Mouse (Mus musculus): ENCODE measurements around the gene Plekhj1.

Gene Plekhj1

DNA sequence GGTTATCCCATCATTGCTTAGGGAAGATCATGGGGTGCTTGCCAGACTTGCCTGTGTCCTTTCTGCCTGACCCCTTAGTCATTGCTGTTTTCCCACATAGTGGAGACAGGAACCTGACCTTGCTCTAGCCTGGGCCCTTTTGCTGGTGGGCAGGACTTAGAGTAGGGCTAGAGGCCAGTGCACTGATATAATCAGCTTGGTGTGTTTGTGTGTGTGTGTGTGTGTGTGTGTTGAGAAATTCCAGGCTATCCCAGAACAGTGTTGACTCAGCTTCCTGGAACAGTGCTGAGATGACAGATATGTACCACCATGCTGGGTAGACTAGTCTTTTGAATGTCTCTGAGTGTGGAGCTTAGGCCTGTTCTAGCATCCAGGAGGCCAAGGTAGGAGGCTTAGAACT, 18.9 kb downstream of the Plekhj1 start:
- no peak for DNase-seq (ENCODE audit: low read depth, low spot score)

DNA sequence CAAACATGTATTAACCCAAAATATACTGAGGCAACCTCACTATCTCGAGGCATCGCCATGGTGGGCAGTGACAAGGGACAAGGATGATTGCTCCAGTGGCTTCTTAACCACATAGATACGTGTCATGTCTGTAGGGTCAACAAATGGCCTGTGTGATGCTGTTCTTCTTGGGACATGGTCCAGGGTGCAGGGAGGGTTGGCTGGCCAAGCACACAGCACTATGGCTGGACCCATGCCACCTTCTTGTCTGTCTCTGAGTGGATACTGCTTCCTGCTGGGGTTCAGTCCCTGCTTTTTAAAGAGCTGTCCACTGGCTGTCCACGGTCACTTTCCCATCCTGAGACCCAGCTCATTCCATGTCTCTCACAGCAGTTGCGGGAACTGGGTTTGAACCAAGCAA, 21.3 kb downstream of the Plekhj1 start:
- no peak for DNase-seq (ENCODE audit: low read depth, low spot score)

DNA sequence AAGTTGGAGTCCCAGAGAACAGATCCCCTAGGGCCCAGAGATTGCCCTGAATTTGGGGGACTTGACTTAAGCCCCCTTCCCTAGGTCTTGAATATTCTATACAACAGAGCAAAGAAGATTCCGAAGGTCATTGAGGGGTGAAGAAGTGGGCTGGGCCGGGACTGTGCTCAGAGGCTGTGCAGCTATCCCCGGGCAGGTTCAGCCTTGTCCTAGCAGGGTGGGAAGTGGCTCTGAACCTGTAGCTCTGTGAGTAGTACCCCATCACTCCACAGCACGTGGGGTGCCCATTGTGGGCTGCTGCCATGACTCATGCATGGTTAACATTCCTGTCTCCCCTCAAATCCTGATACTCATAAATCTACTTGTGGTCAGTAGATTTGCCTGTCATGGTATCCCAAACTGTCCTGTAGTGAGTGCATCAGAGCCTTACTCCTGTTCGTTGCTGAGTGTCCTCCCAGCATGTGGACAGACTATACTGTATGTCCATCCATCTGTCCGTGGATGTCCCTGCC, 22.0 kb downstream of the Plekhj1 start:
- no peak for DNase-seq (ENCODE audit: low read depth, low spot score)

DNA sequence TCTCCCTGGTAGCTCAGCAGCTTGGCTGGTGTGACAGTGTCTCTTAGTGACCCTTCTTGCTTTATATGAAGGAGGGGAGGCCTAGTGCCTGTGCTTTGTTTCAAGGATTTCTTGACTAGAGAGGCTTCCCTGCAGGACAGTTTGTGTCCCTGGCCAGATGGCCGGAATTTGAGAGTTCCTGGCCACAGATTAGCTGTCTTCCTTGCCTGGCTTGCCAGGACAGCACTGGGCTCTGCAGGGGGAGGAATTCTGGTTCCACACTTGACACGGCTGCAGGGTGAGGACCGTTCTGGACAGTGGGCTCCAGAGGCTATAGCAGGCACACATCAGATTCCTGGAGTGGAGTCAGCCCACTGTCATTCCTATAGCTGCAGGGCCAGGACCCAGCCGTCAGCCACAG, 22.7 kb downstream of the Plekhj1 start:
- DNase-seq (ENCODE audit: low read depth, low spot score): no peak

DNA sequence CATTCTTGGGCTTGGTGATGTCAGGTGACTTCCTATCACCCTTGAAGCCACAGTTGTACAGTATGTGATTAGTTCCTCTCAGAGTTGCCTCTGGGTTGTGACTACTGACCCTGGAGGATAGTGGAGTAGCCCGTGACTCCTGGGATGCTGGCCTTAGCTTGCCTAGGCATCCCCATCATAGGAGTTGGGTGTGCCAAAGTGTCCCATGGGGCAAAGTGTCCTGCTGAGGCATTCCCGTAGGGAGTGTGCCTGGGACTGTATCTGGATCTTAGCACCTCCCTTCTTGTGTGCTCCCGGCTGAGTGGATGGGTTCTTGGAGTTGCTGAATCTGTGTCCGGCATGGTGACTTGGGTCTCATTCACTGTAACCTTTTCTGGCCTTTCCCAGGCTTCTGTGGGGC, 23.4 kb downstream of the Plekhj1 start:
- no peak for DNase-seq (ENCODE audit: low read depth, low spot score)

DNA sequence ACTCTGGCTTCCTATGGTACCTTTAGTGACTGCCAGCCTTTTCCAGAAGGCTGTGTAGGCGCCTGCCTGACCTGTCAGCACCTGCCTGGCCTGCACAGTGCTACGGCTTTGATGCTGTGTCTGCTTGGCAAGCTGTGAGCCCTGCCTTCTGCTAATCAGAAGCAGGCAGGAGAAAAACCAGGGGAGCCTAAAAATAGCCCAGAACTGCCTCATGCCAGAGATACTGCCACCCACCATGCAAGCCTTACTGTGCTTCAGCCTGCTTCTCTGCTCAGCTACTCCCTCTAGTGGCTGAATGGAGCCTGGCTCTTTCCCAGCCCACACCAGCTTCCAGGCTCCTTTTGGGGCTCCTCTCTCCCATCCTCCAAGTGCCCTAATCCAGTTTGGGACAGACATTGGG, 23.9 kb downstream of the Plekhj1 start:
- peak; percentile 49 for DNase-seq (ENCODE audit: low read depth, low spot score)

DNA sequence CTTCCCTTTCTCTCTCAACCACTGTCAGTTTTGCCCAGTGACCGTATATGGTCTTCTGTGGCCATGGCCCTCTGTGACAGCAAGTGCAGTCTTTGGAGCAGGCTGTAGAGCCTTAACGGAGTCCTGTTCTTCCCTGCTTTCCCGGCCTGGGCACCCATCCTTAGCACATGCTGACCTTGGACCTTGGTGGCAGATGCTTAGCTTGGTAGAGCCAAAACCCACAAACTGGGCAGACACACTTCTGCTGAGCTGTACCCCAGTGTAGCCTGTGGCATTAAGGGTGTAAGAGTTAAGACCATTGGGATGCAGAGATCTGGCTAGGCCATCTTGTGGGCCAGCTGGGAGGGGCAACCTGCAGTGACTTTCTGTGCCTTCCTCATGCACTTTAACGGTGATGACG, 24.6 kb downstream of the Plekhj1 start:
- no peak for DNase-seq (ENCODE audit: low read depth, low spot score)

DNA sequence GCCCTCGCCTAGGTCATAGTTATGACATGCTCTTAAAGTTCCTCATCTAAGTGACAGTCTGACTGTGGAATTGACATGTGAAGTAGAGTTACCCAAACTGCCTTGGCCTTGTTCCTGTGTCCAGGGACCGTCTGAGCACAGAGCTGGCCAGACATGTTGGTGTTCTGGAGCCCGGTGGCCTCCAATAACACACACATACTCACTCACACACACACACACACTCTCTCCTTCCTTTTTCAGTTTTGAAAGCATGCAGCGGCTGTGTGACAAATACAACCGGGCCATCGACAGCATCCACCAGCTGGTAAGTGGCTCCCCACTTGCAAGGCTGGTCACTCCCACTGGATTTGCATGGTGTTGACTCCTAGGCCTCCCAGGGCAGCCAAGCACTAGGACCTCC, 30.1 kb downstream of the Plekhj1 start:
- DNase-seq (ENCODE audit: low read depth, low spot score): no peak

DNA sequence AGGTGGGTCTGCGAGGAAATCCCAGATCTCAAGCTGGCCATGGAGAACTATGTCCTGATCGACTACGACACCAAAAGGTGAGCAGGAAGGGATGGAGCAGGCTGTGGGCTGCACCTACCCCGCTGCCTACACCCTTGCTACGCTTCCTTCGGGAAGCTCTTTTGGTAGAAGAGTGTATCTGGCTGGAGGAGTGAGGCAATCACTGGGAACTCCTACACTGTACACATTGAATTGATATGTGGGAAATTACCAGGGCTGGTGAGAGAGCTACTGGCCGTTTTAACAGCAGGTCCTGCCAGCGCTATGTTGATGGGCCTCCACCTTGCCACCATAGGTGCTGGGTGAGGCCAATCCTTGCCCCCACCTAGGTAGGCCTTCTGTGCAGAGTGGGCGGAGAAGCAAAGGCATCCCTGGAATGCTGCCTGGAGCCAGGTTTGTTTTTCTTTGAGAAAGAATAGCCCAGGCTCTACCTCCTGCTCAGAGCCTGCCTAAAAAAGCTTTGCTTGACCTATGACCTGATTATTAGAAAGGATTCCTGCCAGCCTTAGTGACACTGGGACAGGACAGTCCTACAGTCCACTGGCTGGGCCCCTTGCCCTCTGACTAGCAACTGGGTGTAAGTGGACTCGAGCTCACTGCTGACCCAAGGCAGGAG, 32.1 kb downstream of the Plekhj1 start:
- DNase-seq (ENCODE audit: low read depth, low spot score): no peak

DNA sequence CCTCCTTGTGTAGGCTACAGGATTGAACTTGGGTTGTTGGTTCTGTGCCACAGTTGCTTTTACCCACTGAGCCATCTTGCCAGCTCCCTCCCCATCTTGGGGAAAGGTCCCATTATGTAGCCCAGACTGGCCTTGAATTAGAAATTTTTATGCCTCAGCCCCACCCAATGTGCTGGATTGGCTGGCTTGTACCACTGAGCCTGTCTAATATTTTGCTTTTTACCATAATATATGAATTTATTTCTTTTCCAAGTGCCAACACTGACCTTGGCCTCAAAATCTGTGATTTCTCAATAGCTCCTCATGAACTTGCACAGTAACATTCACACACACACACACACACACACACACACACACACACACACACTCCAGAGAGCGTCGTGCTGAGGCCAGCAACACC, 32.7 kb downstream of the Plekhj1 start:
- DNase-seq (ENCODE audit: low read depth, low spot score): no peak

DNA sequence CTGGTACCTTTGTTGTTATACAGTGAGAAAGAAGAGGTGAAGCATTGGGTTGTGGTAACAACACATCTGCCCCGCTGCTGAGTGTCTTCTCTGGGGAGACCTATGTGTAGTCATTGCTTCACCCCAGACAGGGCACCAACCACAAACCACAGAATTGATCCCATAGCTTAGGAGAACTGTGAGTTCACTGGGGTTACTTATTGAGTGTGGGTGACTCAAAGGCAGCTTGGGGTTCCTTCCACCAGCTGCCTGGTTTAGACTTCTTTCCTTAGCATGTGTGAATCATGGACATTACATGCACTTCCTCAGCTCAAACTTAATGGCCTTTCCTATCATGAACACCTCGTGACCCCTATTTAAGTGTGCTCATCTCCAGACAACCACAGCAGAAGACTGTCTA, 34.9 kb downstream of the Plekhj1 start:
- no peak for DNase-seq (ENCODE audit: low read depth, low spot score)

DNA sequence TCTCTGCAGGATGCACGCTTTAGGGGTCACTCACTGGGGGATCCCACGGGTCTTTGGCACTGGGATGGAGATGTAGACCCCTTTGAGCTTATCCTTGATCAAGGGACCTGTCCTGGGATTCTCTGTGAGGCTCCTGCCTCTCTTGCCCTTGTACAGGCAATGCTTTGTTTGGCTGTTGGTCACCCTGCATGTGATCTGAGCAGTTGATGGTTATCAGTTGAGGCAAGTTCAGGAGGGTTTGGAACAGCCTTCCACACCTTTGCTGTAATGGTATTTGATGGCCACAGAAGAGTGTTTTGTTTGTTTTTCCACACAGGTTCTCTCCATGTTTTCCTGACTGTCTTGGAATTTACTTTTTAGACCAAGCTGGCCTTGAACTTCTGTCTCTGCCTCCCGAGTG, 36.6 kb downstream of the Plekhj1 start:
- no peak for DNase-seq (ENCODE audit: low read depth, low spot score)

DNA sequence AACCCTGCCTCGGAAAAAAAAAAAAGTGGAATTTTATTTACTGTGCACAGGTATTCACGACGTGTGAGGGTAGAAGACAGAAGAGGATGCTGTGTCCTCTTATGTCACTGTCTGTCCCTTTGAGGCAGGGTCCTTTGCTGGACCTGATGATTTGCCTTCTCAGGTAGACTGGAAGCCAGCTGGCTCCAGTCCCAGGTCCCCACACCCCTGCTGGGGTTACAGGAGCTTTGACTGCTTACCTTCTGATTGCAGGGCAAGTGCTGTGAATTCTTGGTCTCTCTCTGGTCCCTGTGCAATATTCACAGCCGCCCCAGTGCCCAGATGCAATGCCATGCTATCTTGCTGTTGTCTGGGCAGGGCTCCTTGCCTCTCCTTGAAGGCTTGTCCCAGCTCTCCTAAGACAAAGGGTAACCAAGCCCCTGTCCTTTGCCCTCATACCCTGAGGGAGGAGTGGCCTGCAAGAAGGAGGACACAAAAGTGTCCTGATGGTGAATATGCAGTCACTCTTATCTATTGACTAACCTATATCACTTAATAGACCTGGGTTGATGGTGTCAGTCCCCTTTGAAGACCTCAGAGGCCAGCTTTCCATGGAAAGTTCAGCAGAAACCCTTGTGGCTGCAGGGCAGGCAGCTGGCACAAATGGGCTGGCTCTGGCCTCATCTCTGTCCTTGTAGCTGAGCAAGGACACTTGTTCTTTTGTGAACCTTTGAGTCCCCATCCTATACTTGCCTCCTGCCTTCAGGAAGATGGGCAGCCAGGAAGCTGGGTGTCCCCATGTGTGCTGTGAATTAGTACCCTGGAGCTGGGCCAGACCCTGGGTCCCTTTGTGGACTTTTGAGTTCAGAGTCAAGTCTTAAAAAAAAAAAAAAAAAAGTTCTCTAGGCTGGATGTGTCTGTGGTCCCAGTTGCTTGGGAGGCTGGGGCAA, 37.6 kb downstream of the Plekhj1 start:
- DNase-seq (ENCODE audit: low read depth, low spot score): no peak

DNA sequence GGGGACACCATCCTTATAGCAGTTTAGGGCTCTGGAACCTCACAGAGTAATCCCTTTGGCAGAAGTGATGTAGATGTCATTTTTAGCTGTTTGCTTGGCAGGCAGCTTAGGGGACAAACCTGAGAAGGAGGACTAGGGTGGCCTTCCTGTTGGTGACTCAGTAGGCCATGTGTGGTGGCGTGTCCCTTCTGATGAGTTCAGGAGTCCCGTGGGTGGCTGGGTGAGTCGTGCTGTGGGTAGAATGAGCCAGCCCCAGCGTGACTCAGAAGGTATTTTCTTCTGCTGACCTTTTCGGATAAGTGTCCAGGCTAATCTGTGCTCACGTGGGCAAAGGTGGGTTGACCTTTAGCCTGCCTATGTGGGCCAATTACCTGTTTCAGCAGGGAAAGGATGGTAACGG, 39.8 kb downstream of the Plekhj1 start:
- DNase-seq (ENCODE audit: low read depth, low spot score): no peak

DNA sequence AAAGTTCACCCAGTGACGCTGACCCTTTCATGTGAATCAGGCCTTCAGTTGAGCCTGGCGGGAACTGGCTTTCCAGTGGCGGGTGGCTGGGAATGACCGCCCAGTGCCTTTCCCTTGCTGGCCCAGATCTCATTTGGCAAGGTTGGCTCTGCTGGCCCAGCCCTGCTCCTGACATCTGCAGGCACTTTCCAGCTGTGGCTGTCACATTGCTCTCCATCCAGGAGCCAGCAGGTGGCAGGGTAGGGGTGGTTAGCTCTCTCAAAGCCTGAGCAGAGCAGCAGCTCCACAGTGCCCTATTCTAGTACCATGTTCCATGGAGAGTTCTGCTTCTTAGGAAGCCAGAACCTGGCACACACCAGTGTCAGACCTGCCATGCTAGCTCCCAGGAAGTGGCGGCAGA, 40.7 kb downstream of the Plekhj1 start:
- peak; percentile 69 for DNase-seq (ENCODE audit: low read depth, low spot score)

DNA sequence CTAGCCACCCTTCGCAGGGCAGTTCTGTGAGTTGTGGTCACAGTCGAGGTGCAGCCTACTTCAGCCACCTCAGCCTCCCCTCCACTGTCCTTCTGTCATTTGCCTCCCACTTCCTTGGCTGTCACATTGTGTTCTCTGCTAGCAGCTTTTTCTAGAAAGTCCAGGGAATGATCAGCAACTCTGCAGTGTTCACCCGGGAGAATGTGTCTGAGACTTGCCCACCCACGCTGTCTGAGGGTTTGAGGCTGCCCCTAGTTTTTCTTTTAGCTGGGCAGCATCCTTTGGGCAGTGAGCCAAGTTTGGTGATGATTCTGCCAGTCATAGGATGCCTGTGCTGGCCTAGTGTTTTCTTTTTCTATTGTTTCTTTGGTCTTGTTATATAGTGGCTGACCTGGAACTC, 41.5 kb downstream of the Plekhj1 start:
- DNase-seq (ENCODE audit: low read depth, low spot score): peak; percentile 14

DNA sequence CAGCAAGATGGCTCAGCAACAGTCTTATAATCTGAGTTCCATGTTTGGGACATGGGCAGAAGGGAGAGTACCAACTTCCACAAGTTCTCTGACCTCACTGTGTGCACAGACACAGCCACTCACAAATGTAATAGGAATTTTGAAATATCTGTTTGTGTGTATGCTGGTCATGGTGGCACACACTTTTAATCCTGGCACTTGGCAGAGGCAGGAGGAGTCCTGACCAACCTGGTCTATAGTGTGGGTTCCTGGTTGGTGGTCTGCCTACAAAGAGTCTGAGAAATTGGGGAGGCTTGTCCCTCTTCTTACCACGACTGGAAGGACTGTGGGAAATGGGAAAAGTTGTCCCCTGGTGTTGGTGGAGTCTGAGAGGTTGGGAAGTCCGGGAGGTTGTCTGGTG, 41.9 kb downstream of the Plekhj1 start:
- DNase-seq (ENCODE audit: low read depth, low spot score): no peak

DNA sequence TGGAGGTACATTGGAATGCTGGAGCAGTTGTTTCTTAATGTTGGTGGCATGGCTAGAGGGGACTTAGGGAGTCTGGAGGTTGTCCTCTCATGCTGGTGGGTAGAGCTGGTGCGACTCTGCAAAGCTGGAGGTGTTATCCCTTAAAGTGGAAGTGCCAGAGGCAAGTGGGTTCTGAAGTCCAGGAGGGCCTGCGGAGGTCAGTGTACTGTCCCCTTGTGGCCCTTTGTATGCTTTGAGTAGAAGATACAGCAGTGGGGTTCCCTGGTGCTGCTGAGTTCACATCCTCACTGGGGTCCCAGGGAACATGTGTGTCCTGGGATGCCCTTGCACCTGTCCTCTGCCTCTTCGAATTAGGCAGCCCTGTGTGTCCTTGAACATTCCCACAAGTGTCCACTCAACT, 42.3 kb downstream of the Plekhj1 start:
- DNase-seq (ENCODE audit: low read depth, low spot score): peak; percentile 24

DNA sequence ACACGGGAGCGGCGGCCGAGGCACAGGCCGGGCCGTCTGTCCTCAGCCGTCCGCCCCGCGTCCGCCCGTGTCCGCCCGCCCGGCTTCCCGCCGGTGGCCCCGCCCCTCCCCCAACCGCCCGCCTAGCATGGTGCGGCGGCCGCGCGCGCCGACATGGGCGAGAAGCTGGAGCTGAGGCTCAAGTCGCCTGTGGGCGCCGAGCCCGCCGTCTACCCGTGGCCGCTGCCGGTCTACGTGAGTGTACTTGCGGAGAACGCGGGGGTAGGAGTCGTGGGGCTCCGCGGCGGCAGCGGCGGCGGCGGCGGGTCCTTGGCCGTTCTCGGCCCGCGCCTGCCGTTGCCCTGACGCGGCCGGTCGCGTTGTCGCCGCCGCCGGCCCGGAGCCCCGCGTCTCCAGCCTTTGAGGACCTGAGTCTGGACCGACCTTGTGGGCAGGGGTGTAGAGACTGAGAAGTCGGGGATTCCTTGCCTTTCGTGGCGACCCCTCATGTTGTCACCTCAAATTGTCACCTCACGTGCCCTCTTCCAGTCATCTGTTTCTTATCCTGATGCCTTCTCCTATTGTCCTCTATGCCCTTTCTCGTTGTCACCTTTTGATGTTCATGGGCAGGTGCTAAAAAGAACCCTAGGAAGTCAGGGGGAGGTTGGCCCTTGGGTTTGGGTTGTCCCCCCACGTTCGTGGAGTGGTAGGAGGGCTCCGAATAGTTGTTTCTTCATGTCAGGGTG, 43.0 kb downstream of the Plekhj1 start:
- no peak for DNase-seq (ENCODE audit: low read depth, low spot score)

DNA sequence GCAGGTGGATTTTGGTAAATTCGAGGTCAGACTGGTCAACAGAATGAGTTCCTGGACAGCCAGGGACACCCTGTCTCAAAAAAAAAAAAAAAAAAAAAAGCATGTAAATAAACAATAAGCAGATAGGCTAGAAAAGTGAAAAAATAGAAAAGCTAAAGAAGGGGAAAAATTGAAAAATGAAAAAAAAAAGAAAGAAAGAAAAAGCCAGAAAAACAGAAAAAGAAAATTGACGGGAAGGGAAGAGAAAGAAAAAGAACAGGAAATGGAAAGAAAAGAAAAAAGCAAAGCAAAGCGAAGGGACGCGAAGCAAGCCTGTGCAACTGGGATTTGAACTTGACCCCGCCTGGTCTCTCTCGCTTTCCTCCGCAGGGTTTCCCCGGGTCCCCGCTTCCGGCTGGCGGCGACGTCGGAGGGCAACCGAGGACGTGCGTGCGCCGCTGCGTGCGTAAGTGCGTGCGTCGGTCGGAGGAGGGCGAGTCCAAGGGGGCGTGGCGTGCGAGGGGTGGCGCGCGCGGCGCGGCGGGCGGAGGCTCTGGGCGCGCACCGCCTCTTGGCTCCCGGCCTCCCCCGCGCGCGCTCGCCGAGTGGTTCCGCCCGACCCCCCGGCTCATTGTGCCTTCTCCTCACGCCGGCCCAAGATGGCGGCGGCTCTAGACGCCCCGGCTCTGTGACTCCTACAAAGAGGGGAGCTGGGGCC, 43.7 kb downstream of the Plekhj1 start, which contains the start of gene Dot1l:
Gene Dot1l (plus strand): TSS at position 613 of the 697 bp plus-strand sequence.
- DNase-seq (ENCODE audit: low read depth, low spot score): peak; percentile 99

DNA sequence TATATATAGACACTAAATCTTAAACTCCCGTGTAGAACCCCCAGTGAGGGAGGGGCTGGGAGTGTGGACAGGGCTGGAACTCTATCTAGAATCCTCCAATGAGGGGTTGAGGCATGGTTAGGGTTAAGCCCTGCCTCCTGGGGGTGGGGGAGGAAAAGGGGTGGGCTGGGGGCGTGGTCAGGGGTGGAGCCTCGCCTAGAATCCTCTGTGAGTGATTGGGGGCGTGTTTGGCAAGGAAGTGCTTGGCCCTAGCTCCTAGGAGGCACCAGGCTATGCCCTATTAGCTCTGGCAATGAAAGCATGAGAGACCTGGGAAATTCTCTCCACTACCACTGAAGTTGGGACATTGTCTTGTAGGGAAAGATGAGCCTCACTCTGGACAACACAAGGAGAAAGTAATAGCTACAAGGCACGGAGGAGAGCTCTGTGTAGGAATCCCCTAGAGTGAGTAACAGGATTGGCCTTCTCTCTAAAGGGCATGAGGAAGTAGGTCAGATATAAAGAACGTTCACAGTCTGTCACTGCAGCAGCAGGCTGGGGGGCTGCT, 46.3 kb downstream of the Plekhj1 start:
- DNase-seq (ENCODE audit: low read depth, low spot score): peak; percentile 93
